Mouse (Mus musculus) urinary bladder, postnatal 10 days (tissue): ENCODE measurements around the gene Pik3ca.
A peak's percentile ranks its signal among the peaks of the same experiment; 100 is the strongest.

ENCODE experiments used
- DNase-seq: peaks from one replicate; pipeline ENCODE4 v3.0.0; 2022; ENCODE audit warnings: low spot score

The Pik3ca gene

GRCm38 (mm10) chr3:32500346-32500745 lies 102.9 kb downstream of the Pik3ca start:
- DNase-seq = no peak

- DNase-seq = no peak
These were observed 108.4 kb downstream of the Pik3ca start for GRCm38 (mm10) chr3:32505841-32506240.

- DNase-seq = no peak
These were observed 109.1 kb downstream of the Pik3ca start for GRCm38 (mm10) chr3:32506366-32507225.

GRCm38 (mm10) chr3:32508666-32509324 lies 111.3 kb downstream of the Pik3ca start:
- DNase-seq = no peak

- no peak for DNase-seq
These were observed 112.3 kb downstream of the Pik3ca start, which contains the start of gene Zfp639 for GRCm38 (mm10) chr3:32509496-32510374. TSS of gene Zfp639 (plus strand) at chr3:32510259.

GRCm38 (mm10) chr3:32510375-32511190 lies 113.1 kb downstream of the Pik3ca start:
- DNase-seq = peak; percentile 93

GRCm38 (mm10) chr3:32511191-32511550 lies 113.7 kb downstream of the Pik3ca start:
- no peak for DNase-seq

GRCm38 (mm10) chr3:32512686-32513284 lies 115.3 kb downstream of the Pik3ca start:
- no peak for DNase-seq

GRCm38 (mm10) chr3:32513528-32513927 lies 116.1 kb downstream of the Pik3ca start:
- DNase-seq = no peak
